Mouse (Mus musculus) CH12.LX (cell line): ENCODE measurements at regions not wholly inside any gene's neighbourhood (a gene's known extent, or its start where the extent isn't known, plus 50 kb on each side); places are given as distances from the start of the nearest gene placed in this dataset.

Experiments used
- CTCF ChIP-seq, 2 experiments: IDR thresholded peaks in 1 of 2; conservative IDR thresholded peaks in 1 of 2; 2 replicates each; pipeline ENCODE4 v1.5.1; 2011 to 2012; ENCODE audit warnings: low read depth in 2 of 2, low read length in 2 of 2, improper control_type of control experiment in 1 of 2, inconsistent platforms in 1 of 2, mild to moderate bottlenecking in 1 of 2, moderate library complexity in 1 of 2
- POLR2A ChIP-seq: IDR thresholded peaks from 2 replicates; pipeline ENCODE4 v1.6.1; 2011; ENCODE audit warnings: low read depth, mild to moderate bottlenecking, improper control_type of control experiment, low read length

DNA sequence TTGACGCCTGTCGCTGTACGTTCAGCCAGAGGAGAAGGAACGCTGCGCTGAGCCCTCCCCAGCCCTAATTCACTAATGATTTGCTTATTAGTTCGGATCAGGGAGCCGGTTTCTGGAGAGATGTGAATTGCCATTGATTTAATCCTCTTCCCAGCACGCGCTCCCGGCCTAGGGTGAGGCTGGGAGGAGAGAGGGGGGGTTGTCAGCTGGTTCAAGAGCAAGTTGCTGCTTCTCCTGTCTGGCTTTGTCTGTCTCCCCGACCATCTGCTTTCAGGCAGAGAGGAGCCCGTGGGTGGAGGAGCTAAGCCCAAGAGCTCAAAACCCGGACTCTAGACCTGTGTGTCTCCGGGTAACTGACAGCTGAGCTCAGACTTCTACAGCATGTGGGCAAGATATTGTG, 304.4 kb downstream of the H2al1j start:
- no peak for TF ChIP-seq POLR2A
- no peak for TF ChIP-seq CTCF (conservative IDR thresholded peaks at IDR 0.05 in 1 of 2, IDR thresholded peaks at IDR 0.05 in 1 of 2; ENCODE audit: low read depth in 2 of 2, low read length in 2 of 2)
